Mouse (Mus musculus) T-helper 2 cell (primary cell): ENCODE measurements around the gene Vmn2r108.
"Not testable (repeated sequence)": the region's sequence is repeated elsewhere in the genome, so short reads cannot be mapped to it uniquely, and the experiment has no call there.

ENCODE experiments used
- in situ Hi-C: fragments of 300-600 bp; cut with MboI, MseI; formaldehyde crosslinking; loops from one replicate; pipeline ENCODE4 v1.15.1; 2025; ENCODE audit warnings: high pct_unique_total_duplicates

The Vmn2r108 gene

DNA sequence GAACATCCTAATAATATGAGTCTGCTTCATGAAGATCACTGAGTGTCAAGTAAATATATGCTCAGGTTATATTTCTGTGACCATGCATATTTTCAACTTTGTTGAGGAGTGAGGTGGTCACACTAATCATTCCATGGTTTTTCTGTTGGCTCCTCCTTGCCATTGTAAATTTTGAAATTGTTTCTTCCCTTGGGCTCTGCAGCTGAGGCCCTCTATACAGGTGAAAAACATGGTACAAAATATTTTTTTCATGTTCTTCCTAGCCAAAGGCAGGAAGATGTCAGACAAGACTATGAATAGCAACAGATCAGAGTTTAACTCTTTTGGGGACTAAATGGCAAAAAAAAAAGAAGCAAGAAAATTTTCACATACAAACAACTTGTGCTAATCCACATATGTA, at the start of gene Vmn2r108:
Vmn2r108 (minus strand) TSS at position 101 of the 400 bp plus-strand sequence.
- in situ Hi-C loops = no loop called here

- in situ Hi-C loops = not testable (repeated sequence)
These were observed 27.1 kb upstream of the Vmn2r108 start for GRCm38 (mm10) chr17:20508247-20508646.

DNA sequence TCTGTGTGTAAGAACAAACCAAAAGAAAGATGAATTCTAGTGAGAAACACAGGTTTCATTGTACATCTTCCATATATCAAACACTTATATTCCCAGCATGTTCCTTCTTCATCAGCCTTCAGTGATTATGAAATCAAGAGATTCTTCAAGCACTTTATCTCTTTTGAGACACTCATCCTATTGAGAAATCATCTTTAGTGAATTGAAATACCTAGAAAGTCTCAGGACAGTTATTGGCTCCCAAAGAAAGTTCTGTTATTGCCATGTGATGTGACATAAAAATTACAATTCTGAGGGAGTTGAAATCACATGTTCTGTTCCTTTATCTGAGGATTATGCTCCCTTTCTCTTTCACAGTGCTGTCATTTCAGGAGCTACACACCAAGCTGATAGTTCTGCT, 16.7 kb upstream of the Vmn2r108 start, which contains the start of gene Vmn1r225:
Vmn1r225 (plus strand) TSS at position 301 of the 400 bp plus-strand sequence.
- in situ Hi-C loops = no loop called here

GRCm38 (mm10) chr17:20473311-20473710, 7.8 kb downstream of the Vmn2r108 start:
- in situ Hi-C loops = no loop called here

DNA sequence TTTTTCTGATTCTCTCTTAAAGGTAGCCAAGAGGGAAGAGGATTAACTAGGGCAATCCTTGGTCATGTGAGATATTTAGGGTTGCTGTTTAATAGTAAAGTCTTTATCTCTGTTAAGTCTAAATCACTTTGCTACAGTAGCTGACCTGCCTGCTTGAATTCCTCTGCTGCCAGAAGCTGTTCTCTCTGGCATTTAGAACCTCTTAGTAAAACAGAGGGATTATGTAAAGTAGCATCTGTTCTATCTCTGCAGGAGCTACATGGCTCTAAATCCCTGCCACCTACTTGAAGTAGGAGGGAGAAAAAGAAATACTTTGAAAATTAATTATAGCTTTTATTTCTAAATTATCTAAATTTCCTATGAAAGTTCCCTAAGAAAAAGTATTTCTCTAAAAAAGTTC, 41.9 kb downstream of the Vmn2r108 start:
- in situ Hi-C loops = no loop called here

- in situ Hi-C loops = no loop called here
These were observed 67.3 kb downstream of the Vmn2r108 start, which contains the start of gene Vmn1r224 for GRCm38 (mm10) chr17:20413846-20414245. Gene Vmn1r224 (plus strand): TSS chr17:20414146.
